Mouse (Mus musculus) heart, postnatal 0 days (tissue): ENCODE data around the gene Ep300. TPM values are rescaled to one million over a fixed set of nuclear protein-coding genes. Genes with fewer than 3 reads are reported as not detected.

ENCODE experiments used
- ATAC-seq: fragments of 200-750 bp; cut with Nextera tagmentation; 2 replicates; pipeline ENCODE4 v1.8.0; 2017; ENCODE audit warnings: low read depth, moderate number of reproducible peaks, moderate library complexity; ENCODE audit not compliant: insufficient read depth
- DNase-seq: peaks from one replicate; pipeline ENCODE4 v3.0.0-alpha.2; 2016; ENCODE audit warnings: low spot score
- H3K27ac ChIP-seq: fragments of 300-500 bp; sonication (generic); 2 replicates; pipeline ENCODE4 v1.5.1; 2014; ENCODE audit warnings: low read depth, mild to moderate bottlenecking
- H3K27me3 ChIP-seq: fragments of 300-500 bp; sonication (generic); 2 replicates; pipeline ENCODE4 v1.6.1; 2014; ENCODE audit warnings: low read length, mixed read lengths; ENCODE audit not compliant: control insufficient read depth, insufficient read depth
- H3K36me3 ChIP-seq: fragments of 300-500 bp; sonication (generic); replicated peaks from 2 replicates; pipeline ENCODE4 v1.6.1; 2014; ENCODE audit warnings: low read length, mixed read lengths; ENCODE audit not compliant: control insufficient read depth, insufficient read depth
- H3K4me1 ChIP-seq: fragments of 300-500 bp; sonication (generic); 2 replicates; pipeline ENCODE4 v1.6.1; 2014; ENCODE audit warnings: antibody characterized with exemption; ENCODE audit not compliant: control insufficient read depth, insufficient read depth
- H3K4me2 ChIP-seq: fragments of 300-500 bp; sonication (generic); 2 replicates; pipeline ENCODE4 v1.6.1; 2014; ENCODE audit warnings: low read depth, mild to moderate bottlenecking, low read length, moderate library complexity
- H3K4me3 ChIP-seq: fragments of 300-500 bp; sonication (generic); 2 replicates; pipeline ENCODE4 v1.5.1; 2014; ENCODE audit warnings: low read depth, low read length
- H3K9ac ChIP-seq: fragments of 300-500 bp; sonication (generic); replicated peaks from 2 replicates; pipeline ENCODE4 v1.6.1; 2014; ENCODE audit warnings: low read depth, low read length, mixed read lengths
- H3K9me3 ChIP-seq: fragments of 300-500 bp; sonication (generic); replicated peaks from 2 replicates; pipeline ENCODE4 v1.6.1; 2016; ENCODE audit warnings: low read length; ENCODE audit not compliant: control insufficient read depth
- CTCF ChIP-seq: IDR thresholded peaks from 2 replicates; pipeline ENCODE4 v1.5.1; 2016; ENCODE audit warnings: antibody characterized with exemption, control low read depth, low read depth
- EP300 ChIP-seq: IDR thresholded peaks from 2 replicates; pipeline ENCODE4 v1.6.1; 2016; ENCODE audit warnings: antibody characterized with exemption, low read depth
- WGBS: fragments of 180-500 bp; shearing (Covaris S2); extraction: QIAGEN DNeasy Blood & Tissue Kit; methylation state at CpG from one replicate; pipeline ENCODE4 v1.1.7; 2014; 5-methylcytosine and 5-hydroxymethylcytosine counted together
- polyA plus RNA-seq: library from polyadenylated mRNA; unstranded; fragments of >200 nt; fragmentation: Nextera tagmentation; extraction: Ambion mirVana; gene quantifications from 2 replicates; pipeline ENCODE4 v1.2.1, GENCODE M21; 2015
- total RNA-seq: library from RNA; depleted of rRNA; stranded (reverse); fragments of >200 nt; gene quantifications from 2 replicates; pipeline ENCODE4 v1.2.3, GENCODE M21; 2014; ENCODE audit warnings: low replicate concordance

The Ep300 gene
- total and polyA plus RNA-seq, 2 experiments from 2014 or later, result 5.6 to 38.5 TPM

- TF ChIP-seq CTCF (no peak), EP300 (no peak)
- H3K4me2 ChIP-seq, result no peak overlapping the region
- peaks cover 58% of the 10 kb centered on the region for H3K36me3 ChIP-seq
- H3K4me3 ChIP-seq, result no peak overlapping the region
- DNase-seq (no peak), ATAC-seq (no peak)
- no peaks in the 10 kb centered on the region for H3K27me3 ChIP-seq
- no peak overlapping the region for H3K27ac ChIP-seq
- 75% methylated on average over 7 of the region's 7 CpGs for WGBS
- H3K9me3 ChIP-seq, result no peaks in the 10 kb centered on the region
- H3K4me1 ChIP-seq, result no peaks in the 10 kb centered on the region
- no peak overlapping the region for H3K9ac ChIP-seq
These were observed 65.5 kb downstream of the Ep300 start for GRCm38 (mm10) chr15:81650636-81651035.

- no peaks in the 10 kb centered on the region for H3K36me3 ChIP-seq
- H3K27me3 ChIP-seq, result 0 out of 2 replicates have a peak, but pooled peaks cover 3% of the 10 kb centered on the region
- H3K4me1 ChIP-seq, result peaks cover 7% of the 10 kb centered on the region
- ATAC-seq, result no peak
- H3K27ac ChIP-seq, result no peak overlapping the region
- WGBS, result 77% methylated on average over 2 of the region's 2 CpGs
- H3K4me2 ChIP-seq, result no peak overlapping the region
- H3K9ac ChIP-seq, result no peak overlapping the region
- no peak overlapping the region for H3K4me3 ChIP-seq
- TF ChIP-seq EP300 (no peak), CTCF (no peak)
- no peak for DNase-seq
- no peaks in the 10 kb centered on the region for H3K9me3 ChIP-seq
These were observed 76.5 kb downstream of the Ep300 start for GRCm38 (mm10) chr15:81661701-81662100.

- peaks cover 7% of the 10 kb centered on the region for H3K4me1 ChIP-seq
- H3K4me3 ChIP-seq, result peak overlapping the region; percentile 90
- ATAC-seq (no peak), DNase-seq (no peak)
- H3K9me3 ChIP-seq, result no peaks in the 10 kb centered on the region
- 0 out of 2 replicates have a peak, but pooled peaks cover 3% of the 10 kb centered on the region for H3K27me3 ChIP-seq
- H3K9ac ChIP-seq, result no peak overlapping the region
- H3K27ac ChIP-seq, result no peak overlapping the region
- no peak for TF ChIP-seq EP300
- TF ChIP-seq CTCF, result no peak
- H3K36me3 ChIP-seq, result peaks cover 12% of the 10 kb centered on the region
- WGBS, result 60% methylated on average over 10 of the region's 10 CpGs
- peak overlapping the region; percentile 99 for H3K4me2 ChIP-seq
These were observed 78.1 kb downstream of the Ep300 start for GRCm38 (mm10) chr15:81663281-81663680.

- peaks cover 7% of the 10 kb centered on the region for H3K4me1 ChIP-seq
- under 1% methylated on average over 55 of the region's 55 CpGs for WGBS
- peak within 1 kb of the TSS; percentile 99 for H3K4me2 ChIP-seq
- no peaks in the 10 kb centered on the region for H3K9me3 ChIP-seq
- DNase-seq (peak; percentile 91), ATAC-seq (peak; percentile 100)
- H3K36me3 ChIP-seq, result peaks cover 19% of the 10 kb centered on the region
- peak within 1 kb of the TSS; percentile 77 for H3K9ac ChIP-seq
- H3K27me3 ChIP-seq, result 0 out of 2 replicates have a peak, but pooled peaks cover 3% of the 10 kb centered on the region
- H3K27ac ChIP-seq, result peak within 1 kb of the TSS; percentile 36
- H3K4me3 ChIP-seq, result peak within 1 kb of the TSS; percentile 90
- TF ChIP-seq EP300 (no peak), CTCF (no peak)
These were observed 78.8 kb downstream of the Ep300 start, which contains the start of gene L3mbtl2 for GRCm38 (mm10) chr15:81663697-81664561. Gene L3mbtl2, plus strand, starts transcription at chr15:81663889.

GRCm38 (mm10) chr15:81666957-81667356 lies 81.8 kb downstream of the Ep300 start:
- Histone ChIP-seq H3K4me2 (no peak overlapping the region), H3K27me3 (0 out of 2 replicates have a peak, but pooled peaks cover 3% of the 10 kb centered on the region), H3K9ac (no peak overlapping the region), H3K36me3 (peaks cover 29% of the 10 kb centered on the region), H3K4me1 (peaks cover 7% of the 10 kb centered on the region), H3K9me3 (no peaks in the 10 kb centered on the region), H3K27ac (no peak overlapping the region), H3K4me3 (no peak overlapping the region)
- TF ChIP-seq CTCF, result no peak
- TF ChIP-seq EP300, result no peak
- DNase-seq (no peak), ATAC-seq (no peak)
- 90% methylated on average over 10 of the region's 10 CpGs for WGBS
